Mouse (Mus musculus): ENCODE data around the gene Cd200r2. TPM values are rescaled to one million over a fixed set of nuclear protein-coding genes. Genes with fewer than 3 reads are reported as not detected.
"Not testable (repeated sequence)": the region's sequence is repeated elsewhere in the genome, so short reads cannot be mapped to it uniquely, and the experiment has no call there.

Cd200r2 gene
- polyA plus RNA-seq (2015; fragmentation: Nextera tagmentation; extraction: Ambion mirVana): not detected in 2 replicates

- no peak for ATAC-seq (replicated peaks)
- H3K27me3 ChIP-seq (replicated peaks): no peaks in the 10 kb centered on the region
- H3K4me2 ChIP-seq: no peak within 1 kb of the TSS
- H3K9me3 ChIP-seq: no peaks in the 10 kb centered on the region
- H3K4me3 ChIP-seq: no peak within 1 kb of the TSS
- no peaks in the 10 kb centered on the region for H3K36me3 ChIP-seq (replicated peaks)
- H3K27ac ChIP-seq: no peak within 1 kb of the TSS
- WGBS: 86% methylated on average over 2 of the region's 2 CpGs
- H3K4me1 ChIP-seq: no peaks in the 10 kb centered on the region
- no peak within 1 kb of the TSS for H3K9ac ChIP-seq
These were observed at the start of gene Cd200r2 for GRCm38 (mm10) chr16:44866797-44867196. Cd200r2 (plus strand) TSS chr16:44867097.

GRCm38 (mm10) chr16:44818010-44818409 is 48.9 kb upstream of the Cd200r2 start:
- ATAC-seq (replicated peaks): no peak
- 53% methylated on average over 1 of the region's 1 CpGs for WGBS
- Histone ChIP-seq H3K9me3 (no peaks in the 10 kb centered on the region), H3K4me3 (no peak overlapping the region), H3K36me3 (replicated peaks) (no peaks in the 10 kb centered on the region), H3K9ac (no peak overlapping the region), H3K4me1 (no peaks in the 10 kb centered on the region), H3K27me3 (replicated peaks) (no peaks in the 10 kb centered on the region), H3K4me2 (no peak overlapping the region), H3K27ac (no peak overlapping the region)

- H3K9me3 ChIP-seq: no peaks in the 10 kb centered on the region
- H3K27ac ChIP-seq: no peak overlapping the region
- no peaks in the 10 kb centered on the region for H3K27me3 ChIP-seq (replicated peaks)
- H3K4me3 ChIP-seq: no peak overlapping the region
- ATAC-seq (replicated peaks): no peak
- 84% methylated on average over 4 of the region's 4 CpGs for WGBS
- no peak overlapping the region for H3K4me2 ChIP-seq
- no peaks in the 10 kb centered on the region for H3K4me1 ChIP-seq
- no peak overlapping the region for H3K9ac ChIP-seq
- H3K36me3 ChIP-seq (replicated peaks): no peaks in the 10 kb centered on the region
These were observed 46.4 kb upstream of the Cd200r2 start for GRCm38 (mm10) chr16:44820545-44820944.

- no peaks in the 10 kb centered on the region for H3K36me3 ChIP-seq (replicated peaks)
- ATAC-seq (replicated peaks): no peak
- H3K4me1 ChIP-seq: no peaks in the 10 kb centered on the region
- H3K9ac ChIP-seq: no peak overlapping the region
- H3K4me3 ChIP-seq: no peak overlapping the region
- no peak overlapping the region for H3K4me2 ChIP-seq
- no peaks in the 10 kb centered on the region for H3K9me3 ChIP-seq
- WGBS: 85% methylated on average over 3 of the region's 3 CpGs
- no peaks in the 10 kb centered on the region for H3K27me3 ChIP-seq (replicated peaks)
- no peak overlapping the region for H3K27ac ChIP-seq
These were observed 34.6 kb upstream of the Cd200r2 start for GRCm38 (mm10) chr16:44832286-44832685.

- not testable (repeated sequence) for H3K4me1 ChIP-seq; H3K9ac ChIP-seq; H3K27me3 ChIP-seq (replicated peaks); H3K9me3 ChIP-seq; H3K27ac ChIP-seq; H3K36me3 ChIP-seq (replicated peaks); H3K4me3 ChIP-seq; H3K4me2 ChIP-seq; ATAC-seq (replicated peaks)
- WGBS: 40% methylated on average over 2 of the region's 2 CpGs
These were observed 33.7 kb upstream of the Cd200r2 start for GRCm38 (mm10) chr16:44833189-44833588.

- Histone ChIP-seq H3K27me3 (replicated peaks) (no peaks in the 10 kb centered on the region), H3K4me1 (no peaks in the 10 kb centered on the region), H3K4me3 (no peak overlapping the region), H3K9me3 (no peaks in the 10 kb centered on the region), H3K4me2 (no peak overlapping the region), H3K27ac (no peak overlapping the region), H3K36me3 (replicated peaks) (no peaks in the 10 kb centered on the region), H3K9ac (no peak overlapping the region)
- 83% methylated on average over 1 of the region's 1 CpGs for WGBS
- ATAC-seq (replicated peaks): no peak
These were observed 8.3 kb downstream of the Cd200r2 start for GRCm38 (mm10) chr16:44875178-44875577.

GRCm38 (mm10) chr16:44876625-44877024 is 9.7 kb downstream of the Cd200r2 start:
- no peak overlapping the region for H3K9ac ChIP-seq
- WGBS: 70% methylated on average over 5 of the region's 5 CpGs
- no peaks in the 10 kb centered on the region for H3K9me3 ChIP-seq
- no peak overlapping the region for H3K4me2 ChIP-seq
- H3K27ac ChIP-seq: no peak overlapping the region
- H3K4me3 ChIP-seq: no peak overlapping the region
- H3K4me1 ChIP-seq: no peaks in the 10 kb centered on the region
- no peaks in the 10 kb centered on the region for H3K36me3 ChIP-seq (replicated peaks)
- no peak for ATAC-seq (replicated peaks)
- no peaks in the 10 kb centered on the region for H3K27me3 ChIP-seq (replicated peaks)

- Histone ChIP-seq H3K27me3 (replicated peaks) (no peaks in the 10 kb centered on the region), H3K9me3 (no peaks in the 10 kb centered on the region), H3K27ac (no peak overlapping the region), H3K9ac (no peak overlapping the region), H3K36me3 (replicated peaks) (no peaks in the 10 kb centered on the region), H3K4me1 (no peaks in the 10 kb centered on the region), H3K4me3 (no peak overlapping the region), H3K4me2 (no peak overlapping the region)
- 87% methylated on average over 6 of the region's 6 CpGs for WGBS
- no peak for ATAC-seq (replicated peaks)
These were observed 10.7 kb downstream of the Cd200r2 start for GRCm38 (mm10) chr16:44877595-44877994.

- Histone ChIP-seq H3K9me3 (no peaks in the 10 kb centered on the region), H3K9ac (no peak overlapping the region), H3K27ac (no peak overlapping the region), H3K4me3 (no peak overlapping the region), H3K36me3 (replicated peaks) (no peaks in the 10 kb centered on the region), H3K27me3 (replicated peaks) (no peaks in the 10 kb centered on the region), H3K4me2 (no peak overlapping the region), H3K4me1 (no peaks in the 10 kb centered on the region)
- no peak for ATAC-seq (replicated peaks)
- WGBS: 93% methylated on average over 1 of the region's 1 CpGs
These were observed 23.9 kb downstream of the Cd200r2 start for GRCm38 (mm10) chr16:44890814-44891213.

GRCm38 (mm10) chr16:44932016-44932415 is 65.1 kb downstream of the Cd200r2 start:
- H3K9ac ChIP-seq: no peak overlapping the region
- H3K4me3 ChIP-seq: no peak overlapping the region
- no peaks in the 10 kb centered on the region for H3K27me3 ChIP-seq (replicated peaks)
- H3K27ac ChIP-seq: no peak overlapping the region
- no peak overlapping the region for H3K4me2 ChIP-seq
- 88% methylated on average over 1 of the region's 1 CpGs for WGBS
- no peak for ATAC-seq (replicated peaks)
- H3K36me3 ChIP-seq (replicated peaks): no peaks in the 10 kb centered on the region
- no peaks in the 10 kb centered on the region for H3K4me1 ChIP-seq
- H3K9me3 ChIP-seq: no peaks in the 10 kb centered on the region

- WGBS: 92% methylated on average over 3 of the region's 3 CpGs
- no peak for ATAC-seq (replicated peaks)
These were observed 76.6 kb downstream of the Cd200r2 start, which contains the start of gene Cd200r3 for GRCm38 (mm10) chr16:44943468-44943867. Cd200r3 (plus strand) TSS chr16:44943678.

GRCm38 (mm10) chr16:44951360-44952114 is 84.6 kb downstream of the Cd200r2 start:
- ATAC-seq (replicated peaks): no peak
- Histone ChIP-seq H3K9ac (no peak overlapping the region), H3K4me3 (no peak overlapping the region), H3K9me3 (no peaks in the 10 kb centered on the region), H3K27ac (no peak overlapping the region), H3K36me3 (replicated peaks) (no peaks in the 10 kb centered on the region), H3K27me3 (replicated peaks) (no peaks in the 10 kb centered on the region), H3K4me2 (no peak overlapping the region), H3K4me1 (no peaks in the 10 kb centered on the region)
- WGBS: 76% methylated on average over 4 of the region's 4 CpGs

More at GRCm38 (mm10) chr16:44943468-44943867, 76.6 kb downstream of the Cd200r2 start, which contains the start of gene Cd200r3:
- Histone ChIP-seq H3K27me3 (replicated peaks) (no peaks in the 10 kb centered on the region), H3K4me2 (no peak within 1 kb of the TSS), H3K27ac (no peak within 1 kb of the TSS), H3K4me3 (no peak within 1 kb of the TSS), H3K4me1 (no peaks in the 10 kb centered on the region), H3K9me3 (no peaks in the 10 kb centered on the region), H3K36me3 (replicated peaks) (no peaks in the 10 kb centered on the region), H3K9ac (no peak within 1 kb of the TSS)

GRCm38 (mm10) chr16:44962296-44962695 is 95.4 kb downstream of the Cd200r2 start:
- 85% methylated on average over 2 of the region's 2 CpGs for WGBS
- no peak overlapping the region for H3K4me3 ChIP-seq
- ATAC-seq (replicated peaks): no peak
- H3K27me3 ChIP-seq (replicated peaks): no peaks in the 10 kb centered on the region
- H3K4me2 ChIP-seq: no peak overlapping the region
- H3K9ac ChIP-seq: no peak overlapping the region
- no peaks in the 10 kb centered on the region for H3K4me1 ChIP-seq
- H3K9me3 ChIP-seq: no peaks in the 10 kb centered on the region
- H3K27ac ChIP-seq: no peak overlapping the region
- H3K36me3 ChIP-seq (replicated peaks): no peaks in the 10 kb centered on the region
